Mouse (Mus musculus) bone marrow, adult 2 months (tissue): ENCODE measurements at regions not wholly inside any gene's neighbourhood (a gene's known extent, or its start where the extent isn't known, plus 50 kb on each side); places are given as distances from the start of the nearest gene placed in this dataset.

Experiments
- CTCF ChIP-seq: fragments of 200-500 bp; IDR thresholded peaks from 2 replicates; pipeline ENCODE4 v1.5.1; 2011; ENCODE audit warnings: low read length, control low read depth; ENCODE audit not compliant: control insufficient read depth, insufficient read depth
- POLR2A ChIP-seq: fragments of 200-500 bp; IDR thresholded peaks from 2 replicates; pipeline ENCODE4 v1.6.1; 2011; ENCODE audit warnings: low read depth, mild to moderate bottlenecking, control low read depth, low read length, borderline replicate concordance; ENCODE audit not compliant: control insufficient read depth

DNA sequence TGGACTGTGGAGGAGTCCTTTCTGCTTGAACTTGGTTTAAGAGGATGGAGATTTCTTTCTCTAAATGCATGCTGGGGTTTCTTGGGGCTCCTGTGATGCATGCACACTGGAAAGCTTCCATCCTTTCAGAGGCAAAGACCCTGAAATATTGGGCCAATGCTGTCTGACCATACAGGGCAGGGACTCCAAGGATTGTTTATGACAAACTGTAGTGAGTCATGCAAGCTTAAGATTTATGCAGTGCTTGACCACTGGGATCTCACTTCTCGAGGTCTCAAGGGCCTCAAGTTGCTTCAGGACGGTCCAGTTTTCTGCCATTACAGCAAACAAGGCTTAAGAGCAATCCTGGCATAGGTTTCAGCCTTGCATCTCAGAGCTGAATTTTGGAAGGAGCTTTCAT lies 229.7 kb upstream of the Plpp4 start:
- TF ChIP-seq POLR2A (no peak), CTCF (no peak)
